In the genomic region with DNA sequence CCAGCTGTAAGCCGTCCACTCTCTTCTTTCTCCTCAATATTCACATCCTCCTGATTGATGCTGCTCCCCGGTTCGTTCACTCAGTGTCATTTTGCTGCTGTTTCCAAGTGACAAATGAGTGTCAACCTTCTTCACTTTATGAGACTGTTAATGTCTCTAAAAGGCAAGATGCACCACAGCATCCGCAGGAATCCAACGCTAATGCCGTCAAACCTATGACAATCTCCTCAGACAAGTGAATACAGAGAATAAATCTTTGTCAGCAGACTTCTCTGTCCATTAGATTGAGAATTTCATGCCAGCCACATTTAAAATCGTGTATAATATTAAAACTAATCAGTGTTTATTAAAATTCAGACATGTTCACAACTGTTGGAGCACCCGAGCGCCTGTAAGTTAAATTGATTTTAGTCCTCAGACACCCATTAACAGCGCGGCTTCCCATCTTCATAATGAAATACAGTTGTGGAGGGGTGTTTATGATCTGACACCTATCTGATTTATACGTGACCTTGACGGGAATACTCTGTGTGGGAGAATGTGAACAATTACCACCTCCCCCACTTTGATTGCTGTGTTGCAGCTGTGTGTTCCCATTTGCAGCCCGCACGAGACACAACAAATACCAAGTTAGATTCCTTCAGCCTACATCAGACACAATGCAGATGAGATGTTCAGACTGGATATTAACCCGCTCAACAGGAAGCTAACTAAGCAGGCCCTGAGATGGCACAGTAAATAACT, we compare ENCODE assay signal across 17 mouse cellular contexts.
DNase-seq lines count a peak whose midpoint lies in the region; ATAC-seq and TF ChIP-seq lines count a peak whose summit lies in the region.
"Had no signal": no experiment of that assay in that cellular context is flagged by ENCODE, and none has a peak within 500 bp of the region (broad histone marks: within the 10 kb centered on the region; RNA-seq: fewer than 3 reads in every experiment).

No protein-coding gene starts in this region.

- WGBS in hindbrain, embryonic 14.5 days = 51% methylated on average over 16 of the region's 16 CpGs
- whole genome bisulfite sequencing in hindbrain, embryonic 11.5 days = 79% methylated on average over 16 of the region's 16 CpGs

- no peaks in the 10 kb centered on the region for H3K27me3 ChIP-seq in hindbrain, embryonic 14.5 days (ENCODE audit: control insufficient read depth, insufficient read depth, low read length)
- H3K27me3 ChIP-seq in hindbrain, embryonic 11.5 days (ENCODE audit: control insufficient read depth, insufficient read depth, low read length) = no peaks in the 10 kb centered on the region
- H3K27me3 ChIP-seq: embryonic facial prominence, embryonic 12.5 days; lung, embryonic 15.5 days; midbrain, embryonic 12.5 days had no signal

- no peak overlapping the region for H3K9ac ChIP-seq in hindbrain, embryonic 14.5 days
- no peak overlapping the region for H3K9ac ChIP-seq in hindbrain, embryonic 11.5 days (ENCODE audit: low read depth, low read length)
- H3K9ac ChIP-seq: embryonic facial prominence, embryonic 12.5 days; liver, embryonic 14.5 days; lung, embryonic 15.5 days; midbrain, embryonic 12.5 days had no signal

- peak overlapping the region; percentile 55 for H3K27ac ChIP-seq in hindbrain, embryonic 14.5 days
- no peak overlapping the region for H3K27ac ChIP-seq in hindbrain, embryonic 11.5 days (ENCODE audit: low read depth, low read length)
- peak overlapping the region; percentile 91 for H3K27ac ChIP-seq in embryonic fibroblast, embryonic 13.5 days (ENCODE audit: insufficient read depth, low read length)
- H3K27ac ChIP-seq: embryonic facial prominence, embryonic 12.5 days; liver, embryonic 14.5 days; lung, embryonic 15.5 days; midbrain, embryonic 12.5 days had no signal

- no peak overlapping the region for H3K4me2 ChIP-seq in hindbrain, embryonic 14.5 days (replicated peaks)
- no peak overlapping the region for H3K4me2 ChIP-seq in hindbrain, embryonic 11.5 days (replicated peaks; ENCODE audit: low read depth, low read length)
- H3K4me2 ChIP-seq: embryonic facial prominence, embryonic 12.5 days; lung, embryonic 15.5 days; midbrain, embryonic 12.5 days had no signal

- TF ChIP-seq CTCF in brain, embryonic 14.5 days (IDR thresholded peaks at IDR 0.05; ENCODE audit: borderline replicate concordance, extremely low read depth, insufficient read depth, insufficient read length) = no peak
- TF ChIP-seq CTCF in embryonic fibroblast, embryonic 13.5 days (IDR thresholded peaks at IDR 0.05; ENCODE audit: borderline replicate concordance, insufficient read depth, low read length) = no peak

- no peak for TF ChIP-seq POLR2A in brain, embryonic 14.5 days (IDR thresholded peaks at IDR 0.05; ENCODE audit: borderline replicate concordance, extremely low read depth, insufficient read depth, insufficient read length, poor library complexity, severe bottlenecking)
- TF ChIP-seq POLR2A in embryonic fibroblast, embryonic 13.5 days (IDR thresholded peaks at IDR 0.05; ENCODE audit: low read depth, low read length) = no peak

- H3K9me3 ChIP-seq in hindbrain, embryonic 14.5 days (ENCODE audit: control insufficient read depth, low read length) = no peaks in the 10 kb centered on the region
- H3K9me3 ChIP-seq in hindbrain, embryonic 11.5 days (ENCODE audit: control insufficient read depth, low read length) = no peaks in the 10 kb centered on the region
- H3K9me3 ChIP-seq: embryonic facial prominence, embryonic 12.5 days; lung, embryonic 15.5 days; midbrain, embryonic 12.5 days had no signal

- H3K4me1 ChIP-seq in hindbrain, embryonic 14.5 days (replicated peaks; ENCODE audit: control insufficient read depth, insufficient read depth, low read length) = peaks cover 10% of the 10 kb centered on the region; the same call in 1 of the 2 replicates
- no peaks in the 10 kb centered on the region for H3K4me1 ChIP-seq in hindbrain, embryonic 11.5 days (replicated peaks; ENCODE audit: control insufficient read depth, insufficient read depth, low read length)
- no peaks in the 10 kb centered on the region; the same call in none of the 2 replicates for H3K4me1 ChIP-seq in embryonic fibroblast, embryonic 13.5 days (ENCODE audit: control insufficient read depth, insufficient read depth, low read length)
- H3K4me1 ChIP-seq: embryonic facial prominence, embryonic 12.5 days; lung, embryonic 15.5 days had no signal

- H3K36me3 ChIP-seq in hindbrain, embryonic 14.5 days (replicated peaks; ENCODE audit: control insufficient read depth, insufficient read depth) = no peaks in the 10 kb centered on the region
- no peaks in the 10 kb centered on the region for H3K36me3 ChIP-seq in hindbrain, embryonic 11.5 days (ENCODE audit: control insufficient read depth, insufficient read depth, low read length)
- H3K36me3 ChIP-seq: embryonic facial prominence, embryonic 12.5 days; lung, embryonic 15.5 days; midbrain, embryonic 12.5 days had no signal

- H3K4me3 ChIP-seq in hindbrain, embryonic 14.5 days (replicated peaks; ENCODE audit: low read length) = no peak overlapping the region
- H3K4me3 ChIP-seq in hindbrain, embryonic 11.5 days (ENCODE audit: low read depth, low read length) = no peak overlapping the region
- H3K4me3 ChIP-seq in embryonic fibroblast, embryonic 13.5 days (ENCODE audit: insufficient read depth, low read length) = no peak overlapping the region
- H3K4me3 ChIP-seq: embryonic facial prominence, embryonic 12.5 days; lung, embryonic 15.5 days; midbrain, embryonic 12.5 days had no signal

- ATAC-seq in hindbrain, embryonic 14.5 days (ENCODE audit: low FRiP score) = peak; percentile 70
- no peak for ATAC-seq in hindbrain, embryonic 11.5 days (ENCODE audit: low FRiP score)
- ATAC-seq: inflammation-experienced regulatory T-cells, adult 6 months had no signal

- DNase-seq in hindbrain, embryonic 14.5 days (ENCODE audit: low spot score) = peak; percentile 56
- DNase-seq in hindbrain, embryonic 11.5 days (ENCODE audit: low spot score) = no peak
- peak; percentile 59 for DNase-seq in brain, embryonic 14.5 days (ENCODE audit: low read depth)
- DNase-seq in mesoderm, embryonic 11.5 days (ENCODE audit: low read depth, low spot score) = peak; percentile 25
- DNase-seq in layer of hippocampus, adult 9-10 months (ENCODE audit: low spot score) = no peak
- no peak for DNase-seq in gastrocnemius, postnatal 4 days (ENCODE audit: low spot score in 2 of 2)
- DNase-seq: cerebellum, adult 8-10 months; gastrocnemius, postnatal 25 days; kidney, adult 8-10 months; lung, postnatal 4 days; thymus, postnatal 25 days had no signal

Comparison
In these comparisons a context has a peak if more than half of its experiments do, and no peak if none do; other contexts are left out.
1. DNase-seq: peak in hindbrain, embryonic 14.5 days (single experiment), brain, embryonic 14.5 days (single experiment) and mesoderm, embryonic 11.5 days (single experiment); none in hindbrain, embryonic 11.5 days (single experiment), layer of hippocampus, adult 9-10 months (single experiment) and gastrocnemius, postnatal 4 days (0 of 2).